26 mouse cellular contexts compared by ENCODE assay signal in the genomic region with DNA sequence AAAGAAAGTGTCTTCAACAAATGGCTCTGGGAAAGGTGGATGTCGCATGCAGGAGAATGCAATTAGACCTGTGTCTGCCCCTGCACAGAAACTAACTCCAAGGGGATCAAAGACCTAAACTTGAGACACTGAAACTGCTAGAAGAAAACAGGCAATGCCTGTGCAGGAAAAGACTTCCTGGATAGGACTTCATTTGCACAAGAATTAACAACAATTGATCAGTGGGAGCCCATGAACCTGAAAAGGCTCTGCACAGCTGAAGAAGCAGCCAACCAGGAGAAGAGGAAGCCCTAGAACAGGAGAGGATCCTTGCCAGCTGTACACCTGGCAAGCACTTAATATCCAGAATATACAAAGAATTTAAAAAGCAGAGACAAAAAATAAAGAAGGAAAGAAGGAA. TPM values are rescaled to one million over a fixed set of nuclear protein-coding genes. Genes with fewer than 3 reads are reported as not detected.
"Had no signal": no experiment of that assay in that cellular context is flagged by ENCODE, and none has a peak within 500 bp of the region (broad histone marks: within the 10 kb centered on the region; RNA-seq: fewer than 3 reads in every experiment).

No protein-coding gene starts in this region.

- H3K4me3 ChIP-seq: limb, embryonic 10.5 days; limb, embryonic 12.5 days; limb, embryonic 13.5 days; limb, embryonic 15.5 days; liver, embryonic 12.5 days; liver, embryonic 13.5 days; liver, embryonic 15.5 days; lung, embryonic 15.5 days; megakaryocyte, embryonic 14.5 days; midbrain, embryonic 12.5 days; midbrain, embryonic 13.5 days; midbrain, embryonic 15.5 days; myocyte; neural tube, embryonic 12.5 days had no signal

- H3K4me1 ChIP-seq: limb, embryonic 12.5 days; limb, embryonic 13.5 days; limb, embryonic 15.5 days; liver, embryonic 12.5 days; liver, embryonic 13.5 days; liver, embryonic 15.5 days; lung, embryonic 15.5 days; neural tube, embryonic 12.5 days had no signal

- DNase-seq: left cerebral cortex, postnatal 4 days; liver; liver, embryonic 13.5 days; liver, postnatal 0 days; lung, adult 18-20 months; lung, adult 2 months; lung, embryonic 14.5 days; lung, postnatal 10 days; lung, postnatal 14 days; lung, postnatal 4 days; midbrain, embryonic 14.5 days had no signal

- H3K27ac ChIP-seq: limb, embryonic 10.5 days; limb, embryonic 12.5 days; limb, embryonic 13.5 days; limb, embryonic 15.5 days; liver, embryonic 12.5 days; liver, embryonic 13.5 days; liver, embryonic 14.5 days; liver, embryonic 15.5 days; lung, embryonic 15.5 days; macrophage; midbrain, embryonic 12.5 days; midbrain, embryonic 13.5 days; midbrain, embryonic 15.5 days; neural tube, embryonic 12.5 days had no signal

- H3K9me3 ChIP-seq: limb, embryonic 10.5 days; limb, embryonic 12.5 days; limb, embryonic 13.5 days; limb, embryonic 15.5 days; liver, embryonic 12.5 days; liver, embryonic 13.5 days; liver, embryonic 15.5 days; lung, embryonic 15.5 days; midbrain, embryonic 12.5 days; midbrain, embryonic 13.5 days; midbrain, embryonic 15.5 days; neural tube, embryonic 12.5 days had no signal

- H3K36me3 ChIP-seq: limb, embryonic 10.5 days; limb, embryonic 12.5 days; limb, embryonic 13.5 days; limb, embryonic 15.5 days; liver, embryonic 12.5 days; liver, embryonic 13.5 days; liver, embryonic 15.5 days; lung, embryonic 15.5 days; midbrain, embryonic 12.5 days; midbrain, embryonic 13.5 days; midbrain, embryonic 15.5 days; neural tube, embryonic 12.5 days had no signal

- H3K27me3 ChIP-seq: lung, embryonic 15.5 days; midbrain, embryonic 13.5 days; midbrain, embryonic 15.5 days; neural tube, embryonic 12.5 days had no signal

RNA-seq across cellular contexts. Expression of a gene that starts 7.1 kb away (rescaled TPM):
- polyA plus RNA-seq: macrophage had no signal
